Mouse (Mus musculus): ENCODE results near the gene Gpld1. TPM values are rescaled to one million over a fixed set of nuclear protein-coding genes. Genes with fewer than 3 reads are reported as not detected.

Gene Gpld1
- polyA plus RNA-seq, 1 experiment = 0.02 TPM

DNA sequence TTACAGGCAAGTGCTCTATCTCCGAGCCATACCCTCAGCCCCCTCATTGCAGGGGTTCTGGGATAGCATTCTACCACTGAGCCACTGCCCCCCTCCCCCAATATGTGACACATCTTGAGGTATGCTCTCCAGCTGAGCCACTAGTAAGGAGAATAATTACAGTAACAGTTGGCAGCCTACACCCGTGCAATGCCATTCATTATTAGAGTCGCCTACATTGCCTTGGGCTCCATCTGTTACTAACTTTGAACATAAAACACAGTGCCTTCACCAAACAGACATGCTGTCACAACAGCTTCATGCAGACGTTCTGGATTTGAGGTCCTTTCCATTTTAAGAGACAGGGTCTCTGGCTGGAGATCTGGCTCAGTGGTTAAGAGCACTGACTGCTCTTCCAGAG, 33.4 kb downstream of the Gpld1 start:
- H3K27me3 ChIP-seq (ENCODE audit: control insufficient read depth, insufficient read depth, insufficient read length) = no peaks in the 10 kb centered on the region
- no peak for TF ChIP-seq CEBPB (IDR thresholded peaks at IDR 0.05; ENCODE audit: low read depth)
- no peak for TF ChIP-seq FOSL1 (IDR thresholded peaks at IDR 0.05; ENCODE audit: insufficient read depth, low read length, poor library complexity, severe bottlenecking)
- no peak for TF ChIP-seq MYOG (IDR thresholded peaks at IDR 0.05; ENCODE audit: control insufficient read depth, extremely low read depth, insufficient read length)
- TF ChIP-seq USF1 (IDR thresholded peaks at IDR 0.05; ENCODE audit: low read depth) = no peak
- TF ChIP-seq MAX (IDR thresholded peaks at IDR 0.05) = no peak
- no peak for TF ChIP-seq MYOD1 (IDR thresholded peaks at IDR 0.05; ENCODE audit: control insufficient read depth, insufficient read length, low read depth)
- TF ChIP-seq CTCF (IDR thresholded peaks at IDR 0.05; ENCODE audit: control insufficient read depth, insufficient read depth, insufficient read length) = no peak
- no peaks in the 10 kb centered on the region for H3K79me2 ChIP-seq (ENCODE audit: control insufficient read depth, insufficient read depth)
- no peak overlapping the region for H3ac ChIP-seq (ENCODE audit: control insufficient read depth, insufficient read length, low read depth)
- no peak overlapping the region for H3K4me3 ChIP-seq (ENCODE audit: insufficient read depth, poor library complexity, severe bottlenecking)
- no peaks in the 10 kb centered on the region for H3K36me3 ChIP-seq (ENCODE audit: control insufficient read depth, insufficient read depth)
- H3K79me3 ChIP-seq (ENCODE audit: low read depth) = no peaks in the 10 kb centered on the region

DNA sequence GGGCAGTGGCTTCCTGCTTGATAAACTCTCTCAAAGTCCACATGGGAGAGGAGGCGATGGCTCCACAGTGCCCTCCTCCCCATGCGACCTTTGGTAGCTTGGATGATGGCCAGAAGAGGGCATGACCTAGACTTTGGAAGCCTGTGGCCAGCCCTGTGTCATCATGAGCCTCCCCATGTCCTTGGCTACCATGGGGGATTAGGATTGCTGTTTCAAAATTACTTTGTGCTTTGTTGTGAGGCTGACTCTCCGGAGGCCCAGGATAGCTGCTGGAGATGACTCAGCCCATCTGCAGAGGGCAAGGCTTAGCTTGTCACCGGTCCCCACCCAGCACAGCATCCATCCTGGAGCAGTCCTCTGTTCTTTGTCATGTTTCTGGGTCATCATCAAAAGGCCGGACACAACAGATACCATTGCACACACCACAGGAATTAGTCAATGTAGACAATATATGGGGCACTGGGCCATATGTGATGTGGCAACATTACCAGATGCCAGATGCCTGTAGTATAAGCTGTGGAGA, 34.9 kb downstream of the Gpld1 start:
- TF ChIP-seq USF1 (IDR thresholded peaks at IDR 0.05; ENCODE audit: low read depth) (no peak), MYOD1 (IDR thresholded peaks at IDR 0.05; ENCODE audit: control insufficient read depth, insufficient read length, low read depth) (no peak), CTCF (IDR thresholded peaks at IDR 0.05; ENCODE audit: control insufficient read depth, insufficient read depth, insufficient read length) (no peak), MYOG (IDR thresholded peaks at IDR 0.05; ENCODE audit: control insufficient read depth, extremely low read depth, insufficient read length) (no peak), MAX (IDR thresholded peaks at IDR 0.05) (no peak), CEBPB (IDR thresholded peaks at IDR 0.05; ENCODE audit: low read depth) (peak; percentile 54), FOSL1 (IDR thresholded peaks at IDR 0.05; ENCODE audit: insufficient read depth, low read length, poor library complexity, severe bottlenecking) (no peak)
- no peaks in the 10 kb centered on the region for H3K79me3 ChIP-seq (ENCODE audit: low read depth)

GRCm38 (mm10) chr13:24981031-24981430, 38.1 kb downstream of the Gpld1 start:
- no peak for TF ChIP-seq CTCF (IDR thresholded peaks at IDR 0.05; ENCODE audit: control insufficient read depth, insufficient read depth, insufficient read length)
- no peak for TF ChIP-seq MAX (IDR thresholded peaks at IDR 0.05)
- no peak for TF ChIP-seq MYOG (IDR thresholded peaks at IDR 0.05; ENCODE audit: control insufficient read depth, extremely low read depth, insufficient read length)
- Histone ChIP-seq H3K36me3 (ENCODE audit: control insufficient read depth, insufficient read depth) (no peaks in the 10 kb centered on the region), H3K79me2 (ENCODE audit: control insufficient read depth, insufficient read depth) (no peaks in the 10 kb centered on the region), H3K79me3 (ENCODE audit: low read depth) (no peaks in the 10 kb centered on the region), H3K27me3 (ENCODE audit: control insufficient read depth, insufficient read depth, insufficient read length) (no peaks in the 10 kb centered on the region), H3ac (ENCODE audit: control insufficient read depth, insufficient read length, low read depth) (no peak overlapping the region), H3K4me3 (ENCODE audit: insufficient read depth, poor library complexity, severe bottlenecking) (no peak overlapping the region)

More for the DNA sequence above, 34.9 kb downstream of the Gpld1 start:
- H3K27me3 ChIP-seq (ENCODE audit: control insufficient read depth, insufficient read depth, insufficient read length) = no peaks in the 10 kb centered on the region
- H3K79me2 ChIP-seq (ENCODE audit: control insufficient read depth, insufficient read depth) = no peaks in the 10 kb centered on the region
- H3K36me3 ChIP-seq (ENCODE audit: control insufficient read depth, insufficient read depth) = no peaks in the 10 kb centered on the region
- H3ac ChIP-seq (ENCODE audit: control insufficient read depth, insufficient read length, low read depth) = no peak overlapping the region
- H3K4me3 ChIP-seq (ENCODE audit: insufficient read depth, poor library complexity, severe bottlenecking) = no peak overlapping the region

GRCm38 (mm10) chr13:24985435-24985834, 42.5 kb downstream of the Gpld1 start:
- no peak overlapping the region for H3K4me3 ChIP-seq (ENCODE audit: insufficient read depth, poor library complexity, severe bottlenecking)
- H3K27me3 ChIP-seq (ENCODE audit: control insufficient read depth, insufficient read depth, insufficient read length) = no peaks in the 10 kb centered on the region
- no peak overlapping the region for H3ac ChIP-seq (ENCODE audit: control insufficient read depth, insufficient read length, low read depth)
- H3K79me3 ChIP-seq (ENCODE audit: low read depth) = no peaks in the 10 kb centered on the region
- no peaks in the 10 kb centered on the region for H3K79me2 ChIP-seq (ENCODE audit: control insufficient read depth, insufficient read depth)
- H3K36me3 ChIP-seq (ENCODE audit: control insufficient read depth, insufficient read depth) = peaks cover 10% of the 10 kb centered on the region
- TF ChIP-seq FOSL1 (IDR thresholded peaks at IDR 0.05; ENCODE audit: insufficient read depth, low read length, poor library complexity, severe bottlenecking) = no peak
- TF ChIP-seq MYOD1 (IDR thresholded peaks at IDR 0.05; ENCODE audit: control insufficient read depth, insufficient read length, low read depth) = no peak
- no peak for TF ChIP-seq MYOG (IDR thresholded peaks at IDR 0.05; ENCODE audit: control insufficient read depth, extremely low read depth, insufficient read length)
- TF ChIP-seq MAX (IDR thresholded peaks at IDR 0.05) = no peak
- TF ChIP-seq USF1 (IDR thresholded peaks at IDR 0.05; ENCODE audit: low read depth) = no peak
- TF ChIP-seq CTCF (IDR thresholded peaks at IDR 0.05; ENCODE audit: control insufficient read depth, insufficient read depth, insufficient read length) = no peak
- TF ChIP-seq CEBPB (IDR thresholded peaks at IDR 0.05; ENCODE audit: low read depth) = no peak

DNA sequence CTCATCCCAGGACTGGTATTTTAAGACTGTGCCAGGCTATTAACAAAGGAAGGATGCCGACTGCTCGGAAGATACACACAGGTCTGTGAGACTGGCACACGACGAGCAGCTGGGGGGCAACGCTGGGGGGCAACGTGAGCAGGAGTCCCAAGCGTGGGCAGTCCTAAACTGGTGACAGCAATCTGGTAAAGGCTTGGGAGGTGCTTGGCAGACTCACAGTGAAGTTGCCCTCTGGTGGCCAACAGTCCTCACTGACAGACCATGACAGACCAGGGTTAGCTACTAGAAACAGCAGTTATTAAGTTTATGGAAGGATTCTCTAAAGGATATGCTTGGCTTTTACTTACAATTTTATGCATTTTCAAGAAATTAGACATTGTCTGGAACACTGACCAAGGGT, 45.4 kb downstream of the Gpld1 start:
- Histone ChIP-seq H3K27me3 (ENCODE audit: control insufficient read depth, insufficient read depth, insufficient read length) (no peaks in the 10 kb centered on the region), H3K36me3 (ENCODE audit: control insufficient read depth, insufficient read depth) (peaks cover 13% of the 10 kb centered on the region), H3K4me3 (ENCODE audit: insufficient read depth, poor library complexity, severe bottlenecking) (no peak overlapping the region), H3K79me2 (ENCODE audit: control insufficient read depth, insufficient read depth) (no peaks in the 10 kb centered on the region), H3K79me3 (ENCODE audit: low read depth) (no peaks in the 10 kb centered on the region), H3ac (ENCODE audit: control insufficient read depth, insufficient read length, low read depth) (no peak overlapping the region)
- TF ChIP-seq CTCF (IDR thresholded peaks at IDR 0.05; ENCODE audit: control insufficient read depth, insufficient read depth, insufficient read length) = peak; percentile 33
- TF ChIP-seq FOSL1 (IDR thresholded peaks at IDR 0.05; ENCODE audit: insufficient read depth, low read length, poor library complexity, severe bottlenecking) = no peak

GRCm38 (mm10) chr13:24989006-24989405, 46.1 kb downstream of the Gpld1 start:
- TF ChIP-seq CEBPB (IDR thresholded peaks at IDR 0.05; ENCODE audit: low read depth) = no peak
- TF ChIP-seq MYOD1 (IDR thresholded peaks at IDR 0.05; ENCODE audit: control insufficient read depth, insufficient read length, low read depth) = no peak
- TF ChIP-seq MAX (IDR thresholded peaks at IDR 0.05) = no peak
- TF ChIP-seq USF1 (IDR thresholded peaks at IDR 0.05; ENCODE audit: low read depth) = no peak
- TF ChIP-seq FOSL1 (IDR thresholded peaks at IDR 0.05; ENCODE audit: insufficient read depth, low read length, poor library complexity, severe bottlenecking) = no peak
- no peak for TF ChIP-seq CTCF (IDR thresholded peaks at IDR 0.05; ENCODE audit: control insufficient read depth, insufficient read depth, insufficient read length)
- no peak for TF ChIP-seq MYOG (IDR thresholded peaks at IDR 0.05; ENCODE audit: control insufficient read depth, extremely low read depth, insufficient read length)
- H3K36me3 ChIP-seq (ENCODE audit: control insufficient read depth, insufficient read depth) = peaks cover 16% of the 10 kb centered on the region
- no peaks in the 10 kb centered on the region for H3K79me3 ChIP-seq (ENCODE audit: low read depth)
- no peak overlapping the region for H3ac ChIP-seq (ENCODE audit: control insufficient read depth, insufficient read length, low read depth)
- H3K79me2 ChIP-seq (ENCODE audit: control insufficient read depth, insufficient read depth) = no peaks in the 10 kb centered on the region
- no peak overlapping the region for H3K4me3 ChIP-seq (ENCODE audit: insufficient read depth, poor library complexity, severe bottlenecking)
- no peaks in the 10 kb centered on the region for H3K27me3 ChIP-seq (ENCODE audit: control insufficient read depth, insufficient read depth, insufficient read length)
